Mouse (Mus musculus) mesoderm, embryonic 11.5 days (tissue): Measurements from ENCODE around the gene Sh3bgr.

ENCODE experiments used
- DNase-seq: peaks from one replicate; pipeline ENCODE4 v3.0.0-alpha.2; 2012; ENCODE audit warnings: low read depth, low spot score

The Sh3bgr gene

DNA sequence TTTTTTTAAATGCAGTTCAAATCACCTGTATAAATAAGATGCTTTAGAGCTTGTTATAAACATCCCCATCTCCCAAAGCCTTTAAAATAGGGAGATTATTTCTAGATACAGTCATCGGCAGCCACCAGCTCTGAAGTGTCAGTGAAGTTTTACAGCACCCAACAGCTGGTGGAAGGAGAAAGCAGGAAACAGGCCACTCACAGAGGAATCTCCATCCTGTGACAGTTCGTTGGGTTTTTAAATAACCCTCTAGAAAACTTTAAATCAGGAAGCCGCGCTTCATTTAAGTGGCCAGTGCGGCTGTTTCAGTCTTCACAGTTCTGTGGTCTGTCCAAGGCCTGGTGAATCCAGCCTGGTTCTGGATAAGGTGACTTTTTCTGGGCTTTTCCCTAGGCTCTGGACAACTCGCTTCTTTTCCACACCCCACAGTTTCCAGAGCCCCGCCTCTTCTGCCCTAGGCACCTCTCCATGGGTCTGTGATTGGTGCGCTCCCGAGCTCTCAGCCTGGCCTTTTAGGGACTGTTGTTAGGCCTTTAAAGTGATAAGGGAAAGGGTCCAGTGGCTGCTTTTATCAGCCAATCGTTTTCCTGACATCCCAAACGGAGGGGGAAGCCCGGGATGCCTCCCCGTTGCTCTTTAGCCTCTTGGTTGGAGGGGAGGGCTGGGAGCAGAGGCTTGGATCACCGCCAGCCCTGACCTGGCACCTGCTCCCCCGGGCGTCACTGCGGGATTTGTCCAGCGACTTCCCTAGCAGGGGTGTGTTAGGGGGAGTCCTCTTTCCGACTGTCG lies at the start of gene Sh3bgr:
TSS of gene Sh3bgr (plus strand) at position 538 of the 789 bp plus-strand sequence.
- peak; percentile 58 for DNase-seq

DNA sequence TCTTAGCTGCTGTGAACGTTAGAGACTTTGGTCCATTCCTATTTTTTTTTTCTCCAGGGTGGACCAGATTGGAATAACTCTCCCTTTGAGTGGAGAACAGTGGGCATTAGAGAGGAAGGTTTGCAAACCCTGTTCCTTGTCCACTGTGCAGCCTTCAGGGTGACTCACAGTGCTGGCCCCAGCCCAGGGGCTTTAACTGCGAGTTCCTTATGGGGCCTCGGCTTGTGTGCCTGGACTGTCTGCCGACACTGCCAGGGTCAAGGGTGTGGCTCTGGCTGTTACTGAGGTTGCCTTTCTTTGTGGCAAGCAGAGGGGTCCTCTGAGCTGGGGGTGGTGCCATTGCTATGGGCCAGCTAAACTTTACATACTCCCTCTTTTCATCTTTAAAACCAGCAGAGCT lies 49.3 kb upstream of the Sh3bgr start:
- DNase-seq = no peak

DNA sequence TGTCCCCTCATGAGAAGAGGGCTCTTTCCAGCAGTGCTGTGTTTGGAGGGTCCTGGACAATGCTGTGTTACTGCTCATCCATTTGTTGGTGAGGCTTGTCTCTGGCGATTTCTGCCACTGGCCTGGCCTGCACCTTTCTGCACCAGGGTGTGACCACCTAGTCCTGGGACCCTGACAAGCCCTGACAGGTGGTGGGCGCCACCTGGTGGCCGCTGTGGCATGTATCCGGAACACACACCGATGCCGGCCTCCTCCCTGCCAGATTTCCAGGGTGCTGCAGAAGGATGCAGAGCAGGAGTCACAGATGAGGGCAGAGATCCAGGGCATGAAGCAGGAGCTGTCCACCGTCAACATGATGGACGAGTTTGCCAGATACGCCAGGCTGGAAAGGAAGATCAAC lies 48.7 kb upstream of the Sh3bgr start:
- peak; percentile 73 for DNase-seq

DNA sequence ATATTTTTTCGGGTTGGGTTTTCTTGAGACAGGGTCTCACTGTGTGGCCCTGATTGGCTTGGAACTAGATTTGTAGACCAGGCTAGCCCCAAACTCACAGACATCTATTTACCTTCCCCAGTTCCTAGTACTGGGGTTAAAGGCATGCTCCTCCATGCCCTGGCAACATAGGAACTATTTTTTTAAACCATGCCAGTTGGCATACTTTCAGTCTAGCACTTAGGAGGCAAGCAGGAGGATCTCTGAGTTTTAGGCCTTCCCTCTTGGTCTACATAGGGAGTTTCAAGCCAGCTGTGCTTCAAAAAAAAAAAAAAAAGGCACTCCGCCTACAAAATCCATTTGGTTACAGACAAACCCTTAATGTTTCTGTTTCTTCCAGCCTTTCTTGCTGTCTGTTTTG lies 45.8 kb upstream of the Sh3bgr start:
- no peak for DNase-seq

- DNase-seq = no peak
Observed at GRCm38 (mm10) chr16:96156019-96156418, 44.2 kb upstream of the Sh3bgr start.

GRCm38 (mm10) chr16:96157171-96157570 lies 43.1 kb upstream of the Sh3bgr start:
- no peak for DNase-seq

DNA sequence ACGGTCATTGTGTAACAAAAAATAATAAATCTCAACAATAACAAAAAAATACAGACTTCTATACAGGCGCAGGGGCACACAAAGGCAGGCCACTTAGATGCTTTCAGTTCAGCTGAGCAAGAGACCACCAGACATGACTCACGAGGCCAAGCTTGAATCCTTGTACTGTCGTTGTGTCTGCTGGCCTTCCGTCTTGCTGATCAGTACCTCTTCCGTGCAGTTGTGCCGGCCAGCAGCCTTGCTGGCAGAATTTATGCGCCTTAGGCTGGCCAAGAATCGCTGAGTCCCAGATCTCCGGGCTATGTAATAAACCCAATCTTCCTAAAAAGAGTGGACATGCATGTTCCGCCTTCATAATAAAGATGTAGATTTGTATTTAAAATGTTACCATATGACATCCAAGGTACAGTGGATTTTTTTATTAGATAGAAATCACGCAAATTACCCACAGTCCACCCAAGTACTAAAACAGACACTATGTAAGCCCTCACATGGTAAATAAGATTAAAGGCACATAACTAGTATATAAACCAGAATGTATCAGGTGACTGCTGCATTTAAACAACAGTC lies 41.7 kb upstream of the Sh3bgr start:
- DNase-seq = no peak

- peak; percentile 78 for DNase-seq
Observed at GRCm38 (mm10) chr16:96159091-96159731, 41.0 kb upstream of the Sh3bgr start.

DNA sequence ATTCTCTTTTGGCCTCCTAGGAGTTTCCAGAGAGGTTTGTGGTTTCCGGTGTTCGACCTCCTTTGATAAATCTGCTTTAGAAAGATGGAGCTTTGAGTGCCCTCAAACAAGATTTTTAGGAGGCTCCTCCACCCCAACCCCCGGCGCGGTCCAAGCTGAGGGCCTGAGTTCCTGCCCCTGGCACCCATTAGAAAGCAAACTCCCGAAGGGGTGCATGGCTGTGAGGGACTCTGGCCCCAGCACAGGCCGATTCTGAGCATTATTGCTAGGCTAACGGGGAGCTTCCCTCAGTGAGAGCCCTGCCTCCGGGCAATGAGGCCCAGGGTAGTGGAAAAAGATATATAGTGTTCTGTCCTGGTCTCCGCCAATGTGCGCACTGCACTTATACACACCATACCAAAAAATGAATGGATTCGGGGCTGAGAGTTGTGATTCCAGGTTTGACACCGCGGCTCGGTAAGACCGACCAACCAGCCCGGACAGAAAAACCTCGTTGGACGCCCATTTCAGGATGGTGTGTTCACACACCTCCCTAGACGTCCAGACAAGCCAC lies 40.4 kb upstream of the Sh3bgr start:
- DNase-seq = no peak

DNA sequence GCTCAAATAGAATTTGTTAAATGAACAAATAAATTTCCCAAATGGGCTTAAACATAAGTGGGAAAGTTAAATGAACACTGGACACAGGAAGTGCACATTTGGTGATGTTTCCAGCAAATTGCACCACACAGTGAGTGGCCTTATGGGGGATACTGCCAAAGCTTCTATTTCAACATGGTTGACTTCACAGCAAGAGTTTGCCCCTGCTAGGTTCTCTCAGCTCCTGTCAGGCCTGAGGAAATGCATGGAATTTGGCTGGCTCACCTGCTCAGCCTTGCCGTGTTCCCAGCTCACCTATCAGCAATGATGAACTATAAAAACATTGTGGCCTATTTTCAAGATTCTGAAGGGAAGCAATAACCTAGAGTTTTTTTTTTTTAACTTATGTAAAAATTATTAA lies 39.3 kb upstream of the Sh3bgr start:
- no peak for DNase-seq

DNA sequence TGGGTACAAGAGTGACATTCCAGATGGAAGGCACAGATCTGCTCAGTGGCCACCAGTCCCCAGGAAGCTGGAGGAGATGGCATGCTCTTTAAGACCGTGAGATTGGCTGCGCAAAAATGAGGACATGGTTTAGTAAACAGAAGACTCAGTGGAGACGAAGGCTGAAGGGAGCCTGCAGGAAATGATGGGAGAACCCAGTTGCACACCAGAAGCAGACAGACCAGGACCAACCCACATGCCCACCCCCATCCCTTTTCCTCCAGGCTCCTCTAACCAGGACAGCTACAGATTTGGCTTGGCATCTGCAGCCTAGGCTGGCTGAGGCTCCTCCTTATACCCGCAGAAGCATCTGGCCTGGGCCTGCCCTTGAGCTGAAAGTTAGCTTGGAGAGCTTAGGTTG lies 38.9 kb upstream of the Sh3bgr start:
- no peak for DNase-seq

DNA sequence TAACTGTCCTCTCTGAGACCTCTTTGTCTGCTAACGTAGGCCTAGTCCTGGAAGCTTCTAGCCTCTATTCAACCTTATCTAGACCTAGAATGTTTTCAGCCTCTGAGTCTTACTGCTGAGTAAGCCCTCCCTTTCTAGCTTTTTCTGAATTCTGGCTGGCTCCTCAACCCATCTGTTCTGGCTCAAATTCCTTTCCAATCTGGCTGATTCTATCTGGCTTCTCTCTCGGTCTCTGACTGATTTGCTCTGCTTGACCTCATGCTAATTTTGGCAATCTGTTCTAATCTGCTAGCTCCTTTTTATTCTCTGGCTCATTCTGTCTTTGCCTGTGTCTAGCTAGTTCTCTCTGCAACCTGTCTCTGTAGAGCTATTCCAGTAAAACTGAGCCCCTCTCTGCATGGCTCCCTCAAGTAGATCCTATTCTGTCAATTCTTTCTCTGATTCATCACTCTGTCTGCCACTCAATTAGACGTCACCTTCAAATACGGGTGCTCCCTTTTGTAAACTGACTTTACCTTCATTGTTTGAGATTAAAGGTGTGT lies 34.5 kb upstream of the Sh3bgr start:
- no peak for DNase-seq

DNA sequence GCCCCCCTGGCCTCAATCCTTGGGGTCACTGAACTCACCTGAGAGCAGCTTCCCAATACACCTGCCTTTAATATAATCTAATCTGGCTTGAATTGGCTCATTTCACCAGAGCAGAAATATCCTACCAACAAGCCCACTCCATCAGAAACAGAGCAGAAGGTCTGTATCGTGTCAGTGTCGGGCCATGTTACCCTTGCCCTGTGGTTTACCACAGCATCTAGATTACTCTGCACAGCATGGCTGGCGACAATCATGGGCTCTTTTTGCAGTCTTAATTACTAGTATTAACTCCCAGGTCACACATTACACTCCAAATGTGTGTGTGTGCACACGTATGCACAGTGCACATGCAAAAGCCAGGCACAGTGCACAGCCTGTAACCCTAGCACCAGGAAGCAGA lies 31.4 kb upstream of the Sh3bgr start:
- no peak for DNase-seq

GRCm38 (mm10) chr16:96173648-96174047 lies 26.6 kb upstream of the Sh3bgr start:
- DNase-seq = no peak

DNA sequence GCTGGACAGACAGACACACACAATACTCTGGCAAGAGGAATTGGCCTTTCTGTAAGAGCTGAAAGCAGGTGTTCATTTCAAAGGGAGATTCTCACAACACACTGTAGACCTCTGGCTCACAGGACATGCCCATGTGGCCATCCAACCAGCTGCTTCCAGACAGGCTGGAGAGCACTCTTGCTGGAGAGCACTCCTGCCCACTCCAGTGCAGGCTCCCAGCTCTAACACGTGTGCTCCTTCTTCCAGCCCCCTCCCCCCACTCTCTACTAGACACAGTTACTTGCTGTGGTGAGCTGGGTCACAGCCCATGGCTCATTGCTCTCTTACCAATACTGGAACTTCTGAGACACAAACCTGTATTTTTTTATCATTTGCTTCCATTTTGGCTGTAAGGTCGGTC lies 24.9 kb upstream of the Sh3bgr start:
- DNase-seq = no peak

- no peak for DNase-seq
Observed at GRCm38 (mm10) chr16:96179156-96179555, 21.1 kb upstream of the Sh3bgr start.

DNA sequence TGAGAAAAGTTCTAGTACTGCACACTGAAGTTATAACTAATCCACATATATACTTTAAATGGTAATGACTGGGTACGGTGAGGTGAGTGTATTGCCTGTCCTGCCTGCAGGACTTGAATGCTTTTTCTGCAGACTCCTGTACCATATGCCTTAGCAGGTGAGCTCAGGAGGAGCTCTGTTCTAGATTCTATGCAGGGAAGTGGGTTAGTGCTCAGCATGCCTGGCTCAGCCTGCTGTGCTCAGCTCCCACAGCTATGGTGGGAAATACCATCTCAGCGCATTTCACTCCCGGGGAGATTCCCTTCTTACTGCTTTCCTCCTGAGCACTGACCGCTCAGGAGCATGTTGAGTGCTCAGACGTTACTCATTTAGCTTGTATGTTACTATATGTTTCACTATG lies 12.6 kb upstream of the Sh3bgr start:
- no peak for DNase-seq

GRCm38 (mm10) chr16:96191531-96192506 lies 8.4 kb upstream of the Sh3bgr start, which contains the start of gene Lca5l:
Gene Lca5l, minus strand, starts transcription at chr16:96192271.
- peak; percentile 99 for DNase-seq

DNA sequence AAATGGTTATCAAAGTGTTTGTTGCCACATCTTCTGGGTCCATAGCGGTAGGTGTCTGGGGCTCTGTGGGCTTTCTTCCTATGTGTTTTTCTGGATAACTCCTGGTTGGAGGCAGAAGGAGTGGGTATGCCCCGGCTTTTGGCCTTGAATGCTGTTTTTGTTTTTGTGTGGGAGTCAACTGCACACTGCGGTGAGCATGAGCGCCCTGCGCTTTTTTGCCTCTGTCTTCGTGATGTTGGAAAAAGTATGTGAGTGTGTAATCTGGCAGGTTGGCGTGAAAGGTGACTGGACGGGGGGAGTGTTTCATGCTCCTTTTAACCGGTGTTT lies 415 bp downstream of the Sh3bgr start:
- no peak for DNase-seq

GRCm38 (mm10) chr16:96201485-96202232 lies 1.4 kb downstream of the Sh3bgr start:
- no peak for DNase-seq

DNA sequence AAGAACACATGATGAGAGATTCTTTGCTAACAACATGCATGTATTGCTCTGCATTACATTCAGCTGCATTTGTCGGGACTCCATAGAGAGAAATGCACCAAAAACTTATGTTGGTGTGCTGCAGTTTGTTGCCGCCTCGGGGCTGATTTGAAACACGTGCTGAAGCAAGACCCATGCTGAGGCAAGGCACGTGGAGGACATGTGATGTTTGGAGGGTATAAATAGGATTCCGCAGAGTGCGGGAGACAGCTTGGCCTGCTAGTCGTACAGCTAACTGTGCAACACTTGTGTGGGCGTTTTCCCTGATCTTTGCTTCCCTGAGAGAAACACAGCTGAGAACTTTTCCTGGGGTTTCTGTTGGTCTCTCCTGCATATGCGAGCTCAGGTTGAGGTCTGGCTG lies 9.5 kb downstream of the Sh3bgr start:
- no peak for DNase-seq
